Mouse (Mus musculus) olfactory bulb, adult 2 months (tissue): Measurements from ENCODE around the gene Ilk.

Experiments used
- CTCF ChIP-seq: fragments of 200-500 bp; IDR thresholded peaks from 2 replicates; pipeline ENCODE4 v1.5.1; 2012; ENCODE audit warnings: low read depth, mild to moderate bottlenecking, low read length, moderate library complexity; ENCODE audit not compliant: insufficient read depth
- POLR2A ChIP-seq: fragments of 200-500 bp; IDR thresholded peaks from 2 replicates; pipeline ENCODE4 v1.6.1; 2012; ENCODE audit warnings: mild to moderate bottlenecking, low read depth, low read length, moderate library complexity; ENCODE audit not compliant: insufficient read depth

DNA sequence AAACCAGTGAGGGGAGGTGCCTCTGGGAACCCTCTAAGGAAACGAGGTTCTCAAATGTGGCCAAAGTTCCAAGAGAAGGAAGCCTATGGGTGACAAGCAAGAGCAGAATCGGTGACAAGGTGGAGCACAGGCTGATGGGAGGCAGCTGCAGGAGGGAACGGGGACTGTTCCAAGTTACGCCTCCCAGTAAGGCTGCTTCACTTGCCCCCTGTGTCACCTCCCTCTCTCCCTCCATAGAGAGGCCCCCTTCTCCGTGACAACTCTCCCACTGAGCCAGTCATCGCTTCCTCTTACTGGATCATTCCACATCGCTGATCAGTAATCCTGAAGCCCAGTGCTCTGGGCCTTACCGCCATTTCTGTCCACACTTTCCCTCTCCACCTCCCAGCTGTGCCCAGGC, 38.3 kb downstream of the Ilk start:
- TF ChIP-seq POLR2A (no peak), CTCF (no peak)
